Mouse (Mus musculus): ENCODE data around the gene Fndc3b.

DNA sequence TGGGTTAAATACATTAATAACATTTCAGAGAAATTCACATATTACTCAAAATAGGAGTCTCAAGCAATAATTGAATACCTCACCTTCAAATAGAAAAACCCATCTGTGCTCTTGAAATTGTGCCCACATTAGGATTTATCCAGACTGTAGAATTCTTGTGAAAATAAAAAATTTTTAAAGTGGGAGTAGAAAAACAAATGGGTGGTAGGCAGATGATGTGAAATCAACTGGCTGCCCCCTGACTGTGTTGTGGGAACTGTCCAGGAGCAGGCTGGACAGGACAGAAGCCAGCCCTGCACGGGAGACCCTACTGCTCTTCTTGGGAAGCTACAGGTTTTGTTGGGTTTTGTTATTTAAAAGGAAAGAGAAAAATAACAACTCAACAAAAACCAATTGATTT is 101.0 kb downstream of the Fndc3b start:
- no peak for TF ChIP-seq CTCF (IDR thresholded peaks at IDR 0.05; ENCODE audit: borderline replicate concordance, insufficient read depth, low read length)
- TF ChIP-seq POLR2A (IDR thresholded peaks at IDR 0.05; ENCODE audit: low read depth, low read length), result no peak

Measured in embryonic fibroblast, embryonic 13.5 days (primary cell).